Mouse (Mus musculus): ENCODE results near the gene Ppm1h.

DNA sequence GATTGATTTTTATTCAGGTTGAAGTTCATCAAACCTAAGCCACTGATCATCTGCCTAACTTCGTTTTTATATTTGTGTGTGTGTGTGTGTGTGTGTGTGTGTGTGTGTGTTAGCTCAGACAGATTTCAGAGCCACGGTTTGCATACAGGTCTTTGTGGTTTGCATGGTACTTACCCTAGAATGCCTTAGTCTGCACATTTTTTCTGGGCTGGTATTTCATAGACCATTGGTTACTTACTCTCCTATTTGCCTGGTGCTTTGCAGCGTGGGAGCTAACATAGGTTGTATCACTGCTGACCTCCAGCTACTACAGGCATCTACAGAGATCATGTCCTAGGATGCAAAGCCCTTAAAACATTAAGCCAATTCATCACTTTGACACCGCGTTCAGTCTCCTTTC lies 33.7 kb downstream of the Ppm1h start:
- TF ChIP-seq ZNF384 (IDR thresholded peaks at IDR 0.05; ENCODE audit: low read depth, low read length), result peak; percentile 36; the same call in 1 of the 2 replicates
- no peak for TF ChIP-seq EP300 (IDR thresholded peaks at IDR 0.05; ENCODE audit: low read length)
- no peak for TF ChIP-seq POLR2A (IDR thresholded peaks at IDR 0.05; ENCODE audit: low read depth, low read length)
- TF ChIP-seq SIN3A (IDR thresholded peaks at IDR 0.05; ENCODE audit: low read length), result no peak
- TF ChIP-seq MAFK (IDR thresholded peaks at IDR 0.05; ENCODE audit: insufficient replicate concordance, low read length), result peak; percentile 76
- no peak for TF ChIP-seq JUND (conservative IDR thresholded peaks at IDR 0.05; ENCODE audit: low read depth, low read length)
- no peak for TF ChIP-seq CHD1 (IDR thresholded peaks at IDR 0.05; ENCODE audit: low read depth, low read length)
